Mouse (Mus musculus) c-Kit-positive CD71-negative TER-119-negative erythroid progenitor cells, embryonic 14.5 days (primary cell): Measurements from ENCODE around the gene Gpr19.

Experiments used
- DNase-seq: peaks from one replicate; pipeline ENCODE4 v3.0.0-alpha.2; 2013; ENCODE audit warnings: low read depth

The Gpr19 gene

GRCm38 (mm10) chr6:134922511-134923195 lies 24.3 kb upstream of the Gpr19 start:
- DNase-seq = no peak

- no peak for DNase-seq
Measured at GRCm38 (mm10) chr6:134921695-134922510, 23.5 kb upstream of the Gpr19 start.

GRCm38 (mm10) chr6:134921014-134921694 lies 22.8 kb upstream of the Gpr19 start:
- DNase-seq = no peak

GRCm38 (mm10) chr6:134920190-134921013 lies 22.0 kb upstream of the Gpr19 start, which contains the start of gene Cdkn1b:
Gene Cdkn1b, plus strand, starts transcription at chr6:134920401.
- peak; percentile 79 for DNase-seq

- DNase-seq = no peak
Measured at GRCm38 (mm10) chr6:134919511-134920189, 21.3 kb upstream of the Gpr19 start.

GRCm38 (mm10) chr6:134918769-134919168 lies 20.4 kb upstream of the Gpr19 start:
- no peak for DNase-seq

GRCm38 (mm10) chr6:134917087-134917486 lies 18.7 kb upstream of the Gpr19 start:
- no peak for DNase-seq

- DNase-seq = no peak
Measured at GRCm38 (mm10) chr6:134916641-134917040, 18.3 kb upstream of the Gpr19 start.

GRCm38 (mm10) chr6:134914523-134914922 lies 16.1 kb upstream of the Gpr19 start:
- DNase-seq = no peak

- DNase-seq = no peak
Measured at GRCm38 (mm10) chr6:134905811-134906210, 7.4 kb upstream of the Gpr19 start.

GRCm38 (mm10) chr6:134903891-134904884 lies 5.8 kb upstream of the Gpr19 start:
- no peak for DNase-seq

- DNase-seq = no peak
Measured at GRCm38 (mm10) chr6:134903368-134903767, 5.0 kb upstream of the Gpr19 start.

- DNase-seq = peak; percentile 90
Measured at GRCm38 (mm10) chr6:134897443-134898094, 809 bp downstream of the Gpr19 start.

GRCm38 (mm10) chr6:134896570-134897436 lies 1.6 kb downstream of the Gpr19 start:
- DNase-seq = no peak

- DNase-seq = no peak
Measured at GRCm38 (mm10) chr6:134890436-134890835, 7.9 kb downstream of the Gpr19 start.

- DNase-seq = no peak
Measured at GRCm38 (mm10) chr6:134889763-134890162, 8.6 kb downstream of the Gpr19 start.

- no peak for DNase-seq
Measured at GRCm38 (mm10) chr6:134888563-134889017, 9.8 kb downstream of the Gpr19 start.

GRCm38 (mm10) chr6:134887711-134888449 lies 10.5 kb downstream of the Gpr19 start:
- DNase-seq = no peak
